Mouse (Mus musculus) B cell, adult 67 days (primary cell): ENCODE data around the gene Me3. TPM values are rescaled to one million over a fixed set of nuclear protein-coding genes. Genes with fewer than 3 reads are reported as not detected.

Source experiments
- total RNA-seq, 2 experiments: library from RNA; stranded (reverse); gene quantifications; 4 replicates each; pipeline ENCODE4 v1.2.4; 2023

Me3 gene
- not detected for total RNA-seq

GRCm38 (mm10) chr7:89632342-89633251 is at the start of gene Me3:
Me3 (plus strand) TSS chr7:89632392.

DNA sequence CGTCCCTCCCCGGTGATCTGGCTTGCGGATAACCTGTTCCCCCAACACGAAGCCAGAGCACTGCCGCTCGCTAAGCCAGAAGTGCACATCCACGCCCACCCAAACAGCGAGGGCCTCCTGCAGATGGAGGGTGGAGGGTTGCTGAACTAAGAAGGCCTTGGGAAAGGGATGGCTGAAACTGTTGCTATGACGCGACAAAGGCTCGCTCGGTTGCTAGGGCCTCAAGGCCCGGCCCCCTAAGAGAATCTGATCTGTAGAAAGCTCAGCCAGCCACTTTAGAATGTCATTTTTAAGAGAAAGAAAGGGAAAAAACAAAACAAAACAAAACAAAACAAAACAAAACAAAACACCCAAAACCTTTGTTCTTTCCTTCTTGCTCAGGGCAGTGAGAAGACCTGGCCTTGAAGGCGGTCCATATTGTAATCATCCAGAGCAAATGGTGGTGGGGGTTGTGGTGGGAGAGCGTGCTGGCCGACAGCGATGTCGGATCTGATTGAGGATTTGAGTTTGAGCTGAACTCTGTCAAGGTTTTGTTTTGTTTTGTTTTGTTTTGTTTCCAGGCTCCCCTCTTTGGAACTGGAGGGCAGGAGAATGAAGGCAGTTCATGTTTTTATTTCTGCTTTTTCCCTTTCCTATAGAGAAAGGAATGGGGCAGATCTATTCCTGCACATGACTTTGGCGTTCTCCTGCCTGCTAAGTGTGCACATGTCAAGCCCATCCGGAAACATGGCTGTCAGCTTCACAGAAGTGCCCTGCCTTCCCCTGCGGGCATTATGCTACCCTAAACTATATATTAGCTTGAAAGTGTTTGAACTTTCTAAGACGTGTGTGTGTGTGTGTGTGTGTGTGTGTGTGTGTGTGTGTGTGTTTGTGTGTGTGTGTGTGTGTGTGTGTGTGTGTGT is 271.5 kb downstream of the Me3 start, which contains the start of gene Ccdc81:
Ccdc81 (minus strand) TSS at position 188 of the 902 bp plus-strand sequence.

Other genes with a start within 250 kb of the Me3 start
- 10 to 100 TPM; 50.6 to 62.7 TPM for gene Tmem135, start 228.2 kb upstream of the Me3 start, total RNA-seq
- under 1 TPM in 1 of 2 experiments, not detected in 1; 0.12 TPM for gene Fzd4, start 228.0 kb upstream of the Me3 start, total RNA-seq
- not detected for gene Prss23, start 105.2 kb upstream of the Me3 start, total RNA-seq